Mouse (Mus musculus) liver, embryonic 11.5 days (tissue): ENCODE data around the gene Tmub1. TPM values are rescaled to one million over a fixed set of nuclear protein-coding genes. Genes with fewer than 3 reads are reported as not detected.

Experiments
- ATAC-seq: fragments of 200-750 bp; cut with Nextera tagmentation; replicated peaks from 2 replicates; pipeline ENCODE4 v1.8.0; 2017; ENCODE audit warnings: moderate number of reproducible peaks, mild to moderate bottlenecking, moderate TSS enrichment, moderate library complexity; ENCODE audit not compliant: low FRiP score
- DNase-seq: peaks from one replicate; pipeline ENCODE4 v3.0.0-alpha.2; 2017; ENCODE audit warnings: low spot score
- H3K27ac ChIP-seq: fragments of 300-500 bp; sonication (generic); 2 replicates; pipeline ENCODE4 v1.5.1; 2014; ENCODE audit warnings: mild to moderate bottlenecking, low read depth, low read length, control low read depth
- H3K27me3 ChIP-seq: fragments of 300-500 bp; sonication (generic); replicated peaks from 2 replicates; pipeline ENCODE4 v1.6.1; 2014; ENCODE audit warnings: low read length, mixed read lengths; ENCODE audit not compliant: control insufficient read depth, insufficient read depth
- H3K36me3 ChIP-seq: fragments of 300-500 bp; sonication (generic); 2 replicates; pipeline ENCODE4 v1.6.1; 2014; ENCODE audit warnings: mild to moderate bottlenecking, low read length, moderate library complexity, mixed read lengths; ENCODE audit not compliant: control insufficient read depth, insufficient read depth
- H3K4me1 ChIP-seq: fragments of 300-500 bp; sonication (generic); replicated peaks from 2 replicates; pipeline ENCODE4 v1.6.1; 2014; ENCODE audit warnings: low read length, mixed read lengths; ENCODE audit not compliant: control insufficient read depth, insufficient read depth
- H3K4me2 ChIP-seq: fragments of 300-500 bp; sonication (generic); 2 replicates; pipeline ENCODE4 v1.6.1; 2014; ENCODE audit warnings: mild to moderate bottlenecking, control low read depth, moderate library complexity
- H3K4me3 ChIP-seq: fragments of 300-500 bp; sonication (generic); 2 replicates; pipeline ENCODE4 v1.5.1; 2014; ENCODE audit warnings: low read depth, low read length, control low read depth
- H3K9ac ChIP-seq: fragments of 300-500 bp; sonication (generic); 2 replicates; pipeline ENCODE4 v1.6.1; 2014; ENCODE audit warnings: low read depth, low read length, control low read depth
- H3K9me3 ChIP-seq: fragments of 300-500 bp; sonication (generic); 2 replicates; pipeline ENCODE4 v1.6.1; 2016; ENCODE audit warnings: low read length, inconsistent platforms, mixed read lengths; ENCODE audit not compliant: control insufficient read depth
- WGBS: fragments of 180-500 bp; shearing (Covaris S2); extraction: QIAGEN DNeasy Blood & Tissue Kit; methylation state at CpG from one replicate; pipeline ENCODE4 v1.1.7; 2014; 5-methylcytosine and 5-hydroxymethylcytosine counted together
- polyA plus RNA-seq: library from polyadenylated mRNA; unstranded; fragments of >200 nt; fragmentation: Nextera tagmentation; extraction: Ambion mirVana; gene quantifications from 2 replicates; pipeline ENCODE4 v1.2.1, GENCODE M21; 2014

Tmub1 gene
- 12.3 and 12.4 TPM in 2 replicates for polyA plus RNA-seq

- peaks cover 22% of the 10 kb centered on the region for H3K4me1 ChIP-seq
- peak; percentile 72 for ATAC-seq
Observed at GRCm38 (mm10) chr5:24447624-24448298, at the start of gene Tmub1. TSS of gene Tmub1 (minus strand) at chr5:24447854.

DNA sequence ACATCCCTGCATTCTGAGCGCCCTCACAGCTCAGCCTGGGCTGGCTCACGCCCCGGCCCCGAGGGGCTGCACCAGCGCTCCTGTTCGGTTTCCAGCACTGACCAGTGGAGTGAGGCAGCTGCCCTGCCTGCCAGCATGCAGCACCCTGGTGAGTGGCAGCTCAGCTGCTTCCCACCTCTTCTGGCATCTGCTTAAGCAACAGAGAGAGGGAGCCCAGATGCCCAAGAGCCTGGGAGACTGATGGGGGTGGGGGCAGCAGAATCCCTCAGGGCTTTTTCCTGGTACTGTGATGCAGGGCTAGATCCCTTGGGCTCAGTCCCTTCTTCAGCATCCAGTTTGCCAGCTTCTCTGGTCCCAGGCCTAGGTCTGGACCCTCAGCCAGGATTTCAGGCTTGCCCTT, 49.1 kb upstream of the Tmub1 start:
- WGBS = 89% methylated on average over 6 of the region's 6 CpGs
- no peaks in the 10 kb centered on the region for H3K27me3 ChIP-seq
- no peak overlapping the region for H3K27ac ChIP-seq
- H3K4me3 ChIP-seq = no peak overlapping the region
- H3K4me1 ChIP-seq = no peaks in the 10 kb centered on the region
- ATAC-seq (no peak), DNase-seq (no peak)
- no peaks in the 10 kb centered on the region for H3K9me3 ChIP-seq
- H3K36me3 ChIP-seq = peaks cover 28% of the 10 kb centered on the region
- H3K9ac ChIP-seq = no peak overlapping the region
- H3K4me2 ChIP-seq = no peak overlapping the region

More at GRCm38 (mm10) chr5:24447624-24448298, at the start of gene Tmub1:
- DNase-seq = peak; percentile 82
- no peaks in the 10 kb centered on the region for H3K27me3 ChIP-seq
- H3K4me3 ChIP-seq = peak within 1 kb of the TSS; percentile 56
- 0 out of 2 replicates have a peak, but pooled peaks cover 2% of the 10 kb centered on the region for H3K36me3 ChIP-seq
- H3K9ac ChIP-seq = peak within 1 kb of the TSS; percentile 26
- no peaks in the 10 kb centered on the region for H3K9me3 ChIP-seq
- peak within 1 kb of the TSS; percentile 79 for H3K4me2 ChIP-seq
- WGBS = 3% methylated on average over 33 of the region's 34 CpGs
- peak within 1 kb of the TSS; percentile 20 for H3K27ac ChIP-seq

GRCm38 (mm10) chr5:24495019-24495418, 47.4 kb upstream of the Tmub1 start:
- no peak for ATAC-seq
- no peaks in the 10 kb centered on the region for H3K9me3 ChIP-seq
- H3K4me2 ChIP-seq = no peak overlapping the region

GRCm38 (mm10) chr5:24492546-24493285, 45.1 kb upstream of the Tmub1 start:
- Histone ChIP-seq H3K9ac (no peak overlapping the region), H3K9me3 (no peaks in the 10 kb centered on the region), H3K27me3 (no peaks in the 10 kb centered on the region), H3K36me3 (peaks cover 26% of the 10 kb centered on the region), H3K4me3 (no peak overlapping the region), H3K4me1 (no peaks in the 10 kb centered on the region), H3K4me2 (no peak overlapping the region), H3K27ac (no peak overlapping the region)
- 89% methylated on average over 16 of the region's 16 CpGs for WGBS
- ATAC-seq (no peak), DNase-seq (no peak)

More at GRCm38 (mm10) chr5:24495019-24495418, 47.4 kb upstream of the Tmub1 start:
- Histone ChIP-seq H3K4me1 (no peaks in the 10 kb centered on the region), H3K27me3 (no peaks in the 10 kb centered on the region), H3K27ac (no peak overlapping the region), H3K9ac (no peak overlapping the region), H3K4me3 (no peak overlapping the region), H3K36me3 (peaks cover 23% of the 10 kb centered on the region)
- WGBS = 91% methylated on average over 15 of the region's 15 CpGs
- no peak for DNase-seq

DNA sequence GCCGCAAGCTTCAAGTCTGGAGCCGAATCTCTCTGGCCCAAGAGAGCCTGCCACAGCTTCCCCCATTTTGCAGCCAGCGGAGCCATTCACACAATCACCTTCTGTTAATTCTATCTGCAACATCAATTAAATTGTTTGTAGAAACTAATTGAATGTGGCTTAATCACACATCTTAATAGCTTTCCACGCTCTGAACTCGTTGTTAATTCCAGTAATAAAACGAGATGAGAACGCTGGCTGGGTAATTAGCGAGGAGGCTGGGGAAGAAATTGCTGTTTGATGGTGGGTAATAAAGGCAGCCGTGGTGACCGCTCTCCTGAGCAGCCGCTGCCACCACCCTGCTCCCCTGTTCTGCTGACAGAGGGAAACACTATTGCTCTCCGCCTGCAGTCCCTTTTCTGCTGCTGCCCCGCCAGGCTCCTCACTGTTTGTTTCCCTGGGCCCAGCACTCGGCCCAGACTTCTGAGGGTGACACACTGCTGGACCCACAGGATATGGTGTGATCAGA, 42.8 kb upstream of the Tmub1 start:
- DNase-seq = no peak
- Histone ChIP-seq H3K9me3 (no peaks in the 10 kb centered on the region), H3K36me3 (peaks cover 30% of the 10 kb centered on the region), H3K4me2 (no peak overlapping the region), H3K4me3 (no peak overlapping the region), H3K27me3 (no peaks in the 10 kb centered on the region), H3K9ac (no peak overlapping the region), H3K4me1 (no peaks in the 10 kb centered on the region), H3K27ac (0 out of 2 replicates have a peak overlapping the region, but pooled peaks have one; percentile 3)
- 83% methylated on average over 14 of the region's 14 CpGs for WGBS
- ATAC-seq = no peak

- peaks cover 26% of the 10 kb centered on the region for H3K36me3 ChIP-seq
Observed at GRCm38 (mm10) chr5:24486738-24487137, 39.1 kb upstream of the Tmub1 start.

GRCm38 (mm10) chr5:24486097-24486496, 38.4 kb upstream of the Tmub1 start:
- ATAC-seq (no peak), DNase-seq (peak; percentile 84)
- no peak overlapping the region for H3K9ac ChIP-seq
- WGBS = 10% methylated on average over 8 of the region's 8 CpGs
- no peak overlapping the region for H3K4me2 ChIP-seq
- peaks cover 17% of the 10 kb centered on the region for H3K4me1 ChIP-seq
- H3K27me3 ChIP-seq = no peaks in the 10 kb centered on the region
- H3K9me3 ChIP-seq = no peaks in the 10 kb centered on the region
- H3K36me3 ChIP-seq = peaks cover 26% of the 10 kb centered on the region
- H3K4me3 ChIP-seq = no peak overlapping the region
- no peak overlapping the region for H3K27ac ChIP-seq

More at GRCm38 (mm10) chr5:24486738-24487137, 39.1 kb upstream of the Tmub1 start:
- Histone ChIP-seq H3K27ac (no peak overlapping the region), H3K4me3 (no peak overlapping the region), H3K9ac (no peak overlapping the region), H3K4me1 (peaks cover 14% of the 10 kb centered on the region), H3K9me3 (no peaks in the 10 kb centered on the region), H3K27me3 (no peaks in the 10 kb centered on the region), H3K4me2 (no peak overlapping the region)
- DNase-seq (no peak), ATAC-seq (no peak)
- 85% methylated on average over 5 of the region's 5 CpGs for WGBS

GRCm38 (mm10) chr5:24484963-24485362, 37.3 kb upstream of the Tmub1 start:
- ATAC-seq = no peak
- 63% methylated on average over 22 of the region's 22 CpGs for WGBS
- Histone ChIP-seq H3K4me3 (0 out of 2 replicates have a peak overlapping the region, but pooled peaks have one; percentile 2), H3K4me1 (peaks cover 19% of the 10 kb centered on the region), H3K4me2 (peak overlapping the region; percentile 51), H3K27ac (no peak overlapping the region), H3K27me3 (no peaks in the 10 kb centered on the region), H3K9me3 (no peaks in the 10 kb centered on the region), H3K36me3 (peaks cover 25% of the 10 kb centered on the region), H3K9ac (no peak overlapping the region)
- no peak for DNase-seq
